Mouse (Mus musculus) mouse embryonic stem cell (cell line): ENCODE data around the gene Ebf1.

Experiments
- in situ Hi-C, 2 experiments: fragments of 300-500 bp; cut with MboI; formaldehyde crosslinking; loops; 1 replicate in 1 of 2; 3 replicates in 1 of 2; pipeline ENCODE4 v1.14.3; 2019 to 2020; ENCODE audit warnings: low sequenced_read_pairs in 2 of 2, low pct_unique_long_range_greater_than_20kb in 1 of 2, mixed read lengths in 1 of 2; ENCODE audit not compliant: unreplicated experiment in 1 of 2

Gene Ebf1

GRCm38 (mm10) chr11:44894798-44895197 is 277.7 kb downstream of the Ebf1 start:
- in situ Hi-C loops: no loop called here

- in situ Hi-C loops: no loop called here
Observed at GRCm38 (mm10) chr11:44895893-44896292, 278.8 kb downstream of the Ebf1 start.

- in situ Hi-C loops: no loop called here
Observed at GRCm38 (mm10) chr11:44897140-44897665, 280.1 kb downstream of the Ebf1 start.

GRCm38 (mm10) chr11:44899554-44899953 is 282.4 kb downstream of the Ebf1 start:
- in situ Hi-C loops: no loop called here

GRCm38 (mm10) chr11:44899965-44900364 is 282.8 kb downstream of the Ebf1 start:
- in situ Hi-C loops: no loop called here

- in situ Hi-C loops: no loop called here
Observed at GRCm38 (mm10) chr11:44900496-44900895, 283.4 kb downstream of the Ebf1 start.

GRCm38 (mm10) chr11:44901715-44902114 is 284.6 kb downstream of the Ebf1 start:
- in situ Hi-C loops: no loop called here

- in situ Hi-C loops: no loop called here
Observed at GRCm38 (mm10) chr11:44902165-44902564, 285.0 kb downstream of the Ebf1 start.

- in situ Hi-C loops: no loop called here
Observed at GRCm38 (mm10) chr11:44904121-44904520, 287.0 kb downstream of the Ebf1 start.

GRCm38 (mm10) chr11:44906456-44906855 is 289.3 kb downstream of the Ebf1 start:
- in situ Hi-C loops: no loop called here

- in situ Hi-C loops: no loop called here
Observed at GRCm38 (mm10) chr11:44911765-44912164, 294.6 kb downstream of the Ebf1 start.

- in situ Hi-C loops: no loop called here
Observed at GRCm38 (mm10) chr11:44913806-44914205, 296.7 kb downstream of the Ebf1 start.

- in situ Hi-C loops: no loop called here
Observed at GRCm38 (mm10) chr11:44917059-44917458, 299.9 kb downstream of the Ebf1 start.

GRCm38 (mm10) chr11:44923138-44923537 is 306.0 kb downstream of the Ebf1 start:
- in situ Hi-C loops: no loop called here

- in situ Hi-C loops: no loop called here
Observed at GRCm38 (mm10) chr11:44923868-44924508, 306.9 kb downstream of the Ebf1 start.

GRCm38 (mm10) chr11:44924896-44925295 is 307.8 kb downstream of the Ebf1 start:
- in situ Hi-C loops: no loop called here

- in situ Hi-C loops: no loop called here
Observed at GRCm38 (mm10) chr11:44925806-44926525, 308.8 kb downstream of the Ebf1 start.

GRCm38 (mm10) chr11:44928403-44928802 is 311.3 kb downstream of the Ebf1 start:
- in situ Hi-C loops: no loop called here

- in situ Hi-C loops: no loop called here
Observed at GRCm38 (mm10) chr11:44932942-44933483, 315.9 kb downstream of the Ebf1 start.

GRCm38 (mm10) chr11:44943781-44944180 is 326.7 kb downstream of the Ebf1 start:
- in situ Hi-C loops: no loop called here
